Mouse (Mus musculus) c-Kit-positive CD71-positive TER-119-negative erythroid progenitor cells, embryonic 14.5 days (primary cell): ENCODE data around the gene Apobec3.
"Not testable (repeated sequence)": the region's sequence is repeated elsewhere in the genome, so short reads cannot be mapped to it uniquely, and the experiment has no call there.

Experiments
- DNase-seq: peaks from one replicate; pipeline ENCODE4 v3.0.0-alpha.2; 2013; ENCODE audit warnings: low read depth

Gene Apobec3

GRCm38 (mm10) chr15:79895221-79896079 is 4.0 kb downstream of the Apobec3 start:
- not testable (repeated sequence) for DNase-seq

- DNase-seq, result no peak
Observed at GRCm38 (mm10) chr15:79896080-79896725, 4.7 kb downstream of the Apobec3 start.

- DNase-seq, result no peak
Observed at GRCm38 (mm10) chr15:79898988-79899387, 7.5 kb downstream of the Apobec3 start.

- no peak for DNase-seq
Observed at GRCm38 (mm10) chr15:79899828-79900510, 8.5 kb downstream of the Apobec3 start.

- no peak for DNase-seq
Observed at GRCm38 (mm10) chr15:79900751-79901150, 9.3 kb downstream of the Apobec3 start.

GRCm38 (mm10) chr15:79901399-79901798 is 9.9 kb downstream of the Apobec3 start:
- DNase-seq, result no peak

- not testable (repeated sequence) for DNase-seq
Observed at GRCm38 (mm10) chr15:79903081-79903480, 11.6 kb downstream of the Apobec3 start.

GRCm38 (mm10) chr15:79903963-79904362 is 12.5 kb downstream of the Apobec3 start:
- DNase-seq, result no peak

GRCm38 (mm10) chr15:79904678-79905077 is 13.2 kb downstream of the Apobec3 start:
- DNase-seq, result not testable (repeated sequence)

- no peak for DNase-seq
Observed at GRCm38 (mm10) chr15:79905211-79905610, 13.8 kb downstream of the Apobec3 start.

- no peak for DNase-seq
Observed at GRCm38 (mm10) chr15:79906855-79907254, 15.4 kb downstream of the Apobec3 start.

- not testable (repeated sequence) for DNase-seq
Observed at GRCm38 (mm10) chr15:79909006-79909405, 17.5 kb downstream of the Apobec3 start.

- DNase-seq, result not testable (repeated sequence)
Observed at GRCm38 (mm10) chr15:79910812-79911211, 19.4 kb downstream of the Apobec3 start.

- no peak for DNase-seq
Observed at GRCm38 (mm10) chr15:79911339-79911738, 19.9 kb downstream of the Apobec3 start.

GRCm38 (mm10) chr15:79913761-79914346 is 22.4 kb downstream of the Apobec3 start:
- DNase-seq, result no peak

GRCm38 (mm10) chr15:79914357-79914756 is 22.9 kb downstream of the Apobec3 start:
- DNase-seq, result no peak

- DNase-seq, result no peak
Observed at GRCm38 (mm10) chr15:79916150-79916549, 24.7 kb downstream of the Apobec3 start.

GRCm38 (mm10) chr15:79917111-79917720 is 25.8 kb downstream of the Apobec3 start:
- no peak for DNase-seq

- no peak for DNase-seq
Observed at GRCm38 (mm10) chr15:79918485-79918884, 27.0 kb downstream of the Apobec3 start.

GRCm38 (mm10) chr15:79919787-79920186 is 28.3 kb downstream of the Apobec3 start:
- no peak for DNase-seq

GRCm38 (mm10) chr15:79926856-79927416 is 35.5 kb downstream of the Apobec3 start:
- no peak for DNase-seq
